Mouse (Mus musculus): ENCODE results near the gene Olfr74. TPM values are rescaled to one million over a fixed set of nuclear protein-coding genes. Genes with fewer than 3 reads are reported as not detected.
"Not testable (repeated sequence)": the region's sequence is repeated elsewhere in the genome, so short reads cannot be mapped to it uniquely, and the experiment has no call there.

The Olfr74 gene
- total RNA-seq (2021) = not detected
- not detected in 2 replicates for polyA plus RNA-seq (2012; rRNA removed)
- long read RNA-seq = 0 reads

- intact Hi-C loops (cut with DNase I) = no loop called here
- H3K79me2 ChIP-seq (replicated peaks; ENCODE audit: control insufficient read depth, insufficient read depth, low read length) = no peaks in the 10 kb centered on the region
- 55% methylated on average over 3 of the region's 3 CpGs for WGBS
- no peak within 1 kb of the TSS for H3K9ac ChIP-seq (ENCODE audit: low read depth, low read length)
- no peak for DNase-seq
- no peak within 1 kb of the TSS for H3K4me3 ChIP-seq
- H3K4me1 ChIP-seq (ENCODE audit: control insufficient read depth, insufficient read depth, low read length) = no peaks in the 10 kb centered on the region
- H3K27ac ChIP-seq = no peak within 1 kb of the TSS
- H3K36me3 ChIP-seq (ENCODE audit: control insufficient read depth, insufficient read depth, low read length) = no peaks in the 10 kb centered on the region
- H3K27me3 ChIP-seq (ENCODE audit: control insufficient read depth, insufficient read depth, low read length) = no peaks in the 10 kb centered on the region
- no peak for TF ChIP-seq CTCF (IDR thresholded peaks at IDR 0.05)
- TF ChIP-seq POLR2A (IDR thresholded peaks at IDR 0.05; ENCODE audit: insufficient read depth, low read depth, low read length) = no peak
- TF ChIP-seq EP300 (IDR thresholded peaks at IDR 0.05; ENCODE audit: insufficient read depth, low read depth, low read length) = no peak
Measured at GRCm38 (mm10) chr2:87974563-87974962, at the start of gene Olfr74. Olfr74 (minus strand) TSS chr2:87974663.

GRCm38 (mm10) chr2:88022474-88022873, 48.0 kb upstream of the Olfr74 start, which contains the start of gene Olfr1161:
Olfr1161 (plus strand) TSS chr2:88022774.
- H3K36me3 ChIP-seq (ENCODE audit: control insufficient read depth, insufficient read depth, low read length); H3K27me3 ChIP-seq (ENCODE audit: control insufficient read depth, insufficient read depth, low read length); H3K4me3 ChIP-seq; intact Hi-C loops (cut with DNase I); H3K4me1 ChIP-seq (ENCODE audit: control insufficient read depth, insufficient read depth, low read length); H3K79me2 ChIP-seq (replicated peaks; ENCODE audit: control insufficient read depth, insufficient read depth, low read length); H3K27ac ChIP-seq; H3K9ac ChIP-seq (ENCODE audit: low read depth, low read length); DNase-seq: not testable (repeated sequence)
- 61% methylated on average over 1 of the region's 1 CpGs for WGBS

GRCm38 (mm10) chr2:88007515-88008318, 33.3 kb upstream of the Olfr74 start, which contains the start of gene Olfr1160:
Olfr1160 (minus strand) TSS chr2:88008268.
- Histone ChIP-seq H3K9ac (ENCODE audit: low read depth, low read length) (no peak within 1 kb of the TSS), H3K27me3 (ENCODE audit: control insufficient read depth, insufficient read depth, low read length) (no peaks in the 10 kb centered on the region), H3K4me1 (ENCODE audit: control insufficient read depth, insufficient read depth, low read length) (no peaks in the 10 kb centered on the region), H3K27ac (no peak within 1 kb of the TSS), H3K4me3 (no peak within 1 kb of the TSS), H3K79me2 (replicated peaks; ENCODE audit: control insufficient read depth, insufficient read depth, low read length) (no peaks in the 10 kb centered on the region), H3K36me3 (ENCODE audit: control insufficient read depth, insufficient read depth, low read length) (no peaks in the 10 kb centered on the region)
- DNase-seq = no peak
- TF ChIP-seq EP300 (IDR thresholded peaks at IDR 0.05; ENCODE audit: insufficient read depth, low read depth, low read length) (no peak), CTCF (IDR thresholded peaks at IDR 0.05) (no peak), POLR2A (IDR thresholded peaks at IDR 0.05; ENCODE audit: insufficient read depth, low read depth, low read length) (no peak)
- intact Hi-C loops (cut with DNase I) = no loop called here

GRCm38 (mm10) chr2:87989813-87990212, 15.3 kb upstream of the Olfr74 start, which contains the start of gene Olfr1158:
Olfr1158 (plus strand) TSS chr2:87990113.
- H3K9ac ChIP-seq (ENCODE audit: low read depth, low read length) = no peak within 1 kb of the TSS
- no peaks in the 10 kb centered on the region for H3K79me2 ChIP-seq (replicated peaks; ENCODE audit: control insufficient read depth, insufficient read depth, low read length)
- intact Hi-C loops (cut with DNase I) = no loop called here
- no peak within 1 kb of the TSS for H3K4me3 ChIP-seq
- H3K27ac ChIP-seq = no peak within 1 kb of the TSS
- DNase-seq = no peak
- no peaks in the 10 kb centered on the region for H3K4me1 ChIP-seq (ENCODE audit: control insufficient read depth, insufficient read depth, low read length)
- no peak for TF ChIP-seq CTCF (IDR thresholded peaks at IDR 0.05)
- no peak for TF ChIP-seq EP300 (IDR thresholded peaks at IDR 0.05; ENCODE audit: insufficient read depth, low read depth, low read length)
- TF ChIP-seq POLR2A (IDR thresholded peaks at IDR 0.05; ENCODE audit: insufficient read depth, low read depth, low read length) = no peak
- no peaks in the 10 kb centered on the region for H3K36me3 ChIP-seq (ENCODE audit: control insufficient read depth, insufficient read depth, low read length)
- no peaks in the 10 kb centered on the region for H3K27me3 ChIP-seq (ENCODE audit: control insufficient read depth, insufficient read depth, low read length)

DNA sequence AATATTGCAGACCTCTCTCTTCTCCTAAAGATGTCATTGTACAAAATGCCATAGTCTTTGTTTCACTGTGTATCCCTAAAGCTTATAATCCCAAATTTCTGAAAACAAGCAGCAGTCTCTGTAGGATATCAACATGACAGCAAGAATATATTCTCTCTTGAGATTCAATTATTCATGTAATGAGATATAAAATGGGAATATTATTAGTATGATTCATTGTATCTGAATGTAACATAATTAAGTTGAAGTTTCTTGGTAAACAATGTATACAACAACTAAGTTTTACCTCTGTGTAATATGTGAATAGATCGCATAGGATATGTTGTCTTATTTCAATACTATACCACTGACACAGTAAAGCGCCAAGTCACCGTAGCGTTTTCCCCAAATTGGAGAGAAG, 6.3 kb downstream of the Olfr74 start, which contains the start of gene Olfr1157:
Olfr1157 (minus strand) TSS at position 101 of the 400 bp plus-strand sequence.
- Histone ChIP-seq H3K36me3 (ENCODE audit: control insufficient read depth, insufficient read depth, low read length) (no peaks in the 10 kb centered on the region), H3K4me1 (ENCODE audit: control insufficient read depth, insufficient read depth, low read length) (no peaks in the 10 kb centered on the region), H3K79me2 (replicated peaks; ENCODE audit: control insufficient read depth, insufficient read depth, low read length) (no peaks in the 10 kb centered on the region), H3K27me3 (ENCODE audit: control insufficient read depth, insufficient read depth, low read length) (no peaks in the 10 kb centered on the region), H3K27ac (no peak within 1 kb of the TSS), H3K9ac (ENCODE audit: low read depth, low read length) (no peak within 1 kb of the TSS), H3K4me3 (no peak within 1 kb of the TSS)
- WGBS = 95% methylated on average over 4 of the region's 4 CpGs
- TF ChIP-seq POLR2A (IDR thresholded peaks at IDR 0.05; ENCODE audit: insufficient read depth, low read depth, low read length) (no peak), CTCF (IDR thresholded peaks at IDR 0.05) (no peak), EP300 (IDR thresholded peaks at IDR 0.05; ENCODE audit: insufficient read depth, low read depth, low read length) (no peak)
- intact Hi-C loops (cut with DNase I) = no loop called here
- no peak for DNase-seq

GRCm38 (mm10) chr2:87953000-87953399, 21.5 kb downstream of the Olfr74 start, which contains the start of gene Olfr1156:
Olfr1156 (minus strand) TSS chr2:87953100.
- Histone ChIP-seq H3K36me3 (ENCODE audit: control insufficient read depth, insufficient read depth, low read length) (no peaks in the 10 kb centered on the region), H3K9ac (ENCODE audit: low read depth, low read length) (no peak within 1 kb of the TSS), H3K27ac (no peak within 1 kb of the TSS), H3K27me3 (ENCODE audit: control insufficient read depth, insufficient read depth, low read length) (no peaks in the 10 kb centered on the region), H3K79me2 (replicated peaks; ENCODE audit: control insufficient read depth, insufficient read depth, low read length) (no peaks in the 10 kb centered on the region), H3K4me3 (no peak within 1 kb of the TSS), H3K4me1 (ENCODE audit: control insufficient read depth, insufficient read depth, low read length) (no peaks in the 10 kb centered on the region)
- intact Hi-C loops (cut with DNase I) = no loop called here
- no peak for DNase-seq
- TF ChIP-seq POLR2A (IDR thresholded peaks at IDR 0.05; ENCODE audit: insufficient read depth, low read depth, low read length) (no peak), CTCF (IDR thresholded peaks at IDR 0.05) (no peak), EP300 (IDR thresholded peaks at IDR 0.05; ENCODE audit: insufficient read depth, low read depth, low read length) (no peak)
